Mouse (Mus musculus) bone marrow, adult 2 months (tissue): ENCODE measurements around the gene Gm8369.
"Not testable (repeated sequence)": the region's sequence is repeated elsewhere in the genome, so short reads cannot be mapped to it uniquely, and the experiment has no call there.

Experiments
- CTCF ChIP-seq: fragments of 200-500 bp; IDR thresholded peaks from 2 replicates; pipeline ENCODE4 v1.5.1; 2011; ENCODE audit warnings: low read length, control low read depth; ENCODE audit not compliant: control insufficient read depth, insufficient read depth
- POLR2A ChIP-seq: fragments of 200-500 bp; IDR thresholded peaks from 2 replicates; pipeline ENCODE4 v1.6.1; 2011; ENCODE audit warnings: low read depth, mild to moderate bottlenecking, control low read depth, low read length, borderline replicate concordance; ENCODE audit not compliant: control insufficient read depth

DNA sequence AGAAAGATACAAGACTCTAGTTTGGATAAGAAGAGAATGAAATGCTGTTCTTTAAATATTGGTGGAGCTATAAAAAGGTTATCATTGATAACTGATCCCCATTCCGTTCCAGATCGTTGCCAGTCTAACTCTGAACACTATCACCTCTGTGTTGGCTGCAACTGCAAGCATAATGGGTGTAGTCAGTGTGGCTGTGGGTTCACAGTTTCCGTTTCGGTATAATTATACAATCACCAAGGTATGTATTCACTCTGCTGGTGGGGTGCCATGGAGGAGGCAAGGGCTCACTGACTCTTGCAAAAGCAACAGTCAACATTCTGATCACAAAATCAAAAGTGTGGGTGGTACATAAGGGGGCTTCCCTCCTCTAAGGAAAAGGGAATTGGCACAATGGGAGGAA, 26.7 kb upstream of the Gm8369 start:
- TF ChIP-seq CTCF, POLR2A: not testable (repeated sequence)
